Comparison of ENCODE assay signal across 11 mouse cellular contexts in the genomic region with DNA sequence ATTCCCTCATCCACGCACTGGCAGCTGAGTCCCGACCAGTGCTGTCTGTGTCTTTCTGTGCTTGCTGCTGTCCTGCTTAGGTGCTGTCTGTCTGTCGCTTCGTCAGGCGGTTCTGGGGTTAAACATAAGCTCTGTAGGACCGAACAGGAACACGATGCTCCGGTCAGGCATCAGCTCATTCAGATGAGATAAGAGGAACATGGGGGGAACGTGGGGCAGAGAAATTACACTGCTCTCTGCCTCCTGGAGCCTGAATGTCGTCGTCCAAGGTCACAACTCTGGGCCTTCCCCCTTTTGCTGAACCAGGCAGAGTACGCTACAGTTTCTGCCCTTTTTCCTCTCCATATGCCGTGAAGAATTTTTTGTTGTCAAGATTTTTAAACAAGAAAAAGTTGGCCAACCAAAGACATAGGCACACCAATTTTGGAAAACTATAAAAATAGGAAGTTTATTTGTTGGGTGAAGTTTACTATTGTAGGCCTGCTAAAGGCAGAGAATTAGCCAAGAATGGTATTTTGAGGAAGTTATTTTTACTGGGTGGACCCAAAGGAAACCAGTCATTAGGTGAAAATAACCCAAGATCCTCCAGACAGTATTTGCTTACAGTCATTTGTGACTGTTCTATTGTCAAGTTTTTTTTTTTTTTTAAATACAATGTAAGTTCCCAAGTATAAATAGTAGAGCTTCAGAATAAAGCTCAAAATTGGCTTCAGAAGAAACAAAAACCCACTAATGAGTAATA.
A peak's percentile ranks its signal among the peaks of the same experiment; 100 is the strongest.
DNase-seq lines count a peak whose midpoint lies in the region; ATAC-seq and TF ChIP-seq lines count a peak whose summit lies in the region.
"Had no signal": no experiment of that assay in that cellular context is flagged by ENCODE, and none has a peak within 500 bp of the region (broad histone marks: within the 10 kb centered on the region; RNA-seq: fewer than 3 reads in every experiment).

No protein-coding gene starts in this region.

- no peak; the same call in 1 of the 2 replicates for ATAC-seq in kidney, postnatal 0 days (replicated peaks; ENCODE audit: low FRiP score, low read depth)
- ATAC-seq in common myeloid progenitor, adult 5-6 weeks (replicated peaks; ENCODE audit: low read depth, poor library complexity, severe bottlenecking), result peak; percentile 48
- peak; percentile 39 for ATAC-seq in liver, postnatal 0 days
- ATAC-seq: midbrain, embryonic 13.5 days had no signal

- H3K9ac ChIP-seq in kidney, postnatal 0 days (ENCODE audit: low read depth, low read length), result no peak overlapping the region
- no peak overlapping the region; the same call in 1 of the 2 replicates for H3K9ac ChIP-seq in liver, postnatal 0 days (replicated peaks)
- H3K9ac ChIP-seq: midbrain, embryonic 13.5 days had no signal

- H3K9me3 ChIP-seq in kidney, postnatal 0 days (replicated peaks; ENCODE audit: low read length), result no peaks in the 10 kb centered on the region
- no peaks in the 10 kb centered on the region for H3K9me3 ChIP-seq in E14TG2a.4 (ENCODE audit: low read length)
- H3K9me3 ChIP-seq in liver, postnatal 0 days (ENCODE audit: low read length), result no peaks in the 10 kb centered on the region
- H3K9me3 ChIP-seq: midbrain, embryonic 13.5 days had no signal

- no peak overlapping the region for H3K4me3 ChIP-seq in kidney, postnatal 0 days (replicated peaks; ENCODE audit: low read depth, low read length)
- 0 out of 2 replicates have a peak overlapping the region, but pooled peaks have one; percentile 3 for H3K4me3 ChIP-seq in E14TG2a.4 (replicated peaks; ENCODE audit: low read length)
- no peak overlapping the region for H3K4me3 ChIP-seq in liver, postnatal 0 days (ENCODE audit: low read depth, low read length)
- H3K4me3 ChIP-seq: midbrain, embryonic 13.5 days had no signal

- no peak for TF ChIP-seq CTCF in kidney, postnatal 0 days (IDR thresholded peaks at IDR 0.05; ENCODE audit: low read depth)
- TF ChIP-seq CTCF in E14TG2a.4 (conservative IDR thresholded peaks at IDR 0.05; ENCODE audit: low read length), result no peak
- no peak for TF ChIP-seq CTCF in liver, postnatal 0 days (IDR thresholded peaks at IDR 0.05; ENCODE audit: low read depth)

- DNase-seq in kidney, postnatal 0 days (ENCODE audit: low spot score), result no peak
- DNase-seq in kidney, adult 8-10 months, result no peak
- no peak for DNase-seq in liver, postnatal 0 days
- no peak for DNase-seq in cerebellum, adult 9-11 months
- DNase-seq in left cerebral cortex, adult 9 months (ENCODE audit: low spot score in 2 of 2), result no peak
- DNase-seq in layer of hippocampus, adult 9-10 months (ENCODE audit: low spot score), result no peak
- DNase-seq: cerebellum, adult 18-20 months; layer of hippocampus, postnatal 36 days had no signal

- no peaks in the 10 kb centered on the region for H3K27me3 ChIP-seq in kidney, postnatal 0 days (ENCODE audit: insufficient read depth, low read length)
- no peaks in the 10 kb centered on the region for H3K27me3 ChIP-seq in E14TG2a.4 (ENCODE audit: insufficient read depth, low read length)
- H3K27me3 ChIP-seq in liver, postnatal 0 days (ENCODE audit: insufficient read depth, low read length), result no peaks in the 10 kb centered on the region
- H3K27me3 ChIP-seq: midbrain, embryonic 13.5 days had no signal

- no peaks in the 10 kb centered on the region for H3K36me3 ChIP-seq in kidney, postnatal 0 days (ENCODE audit: insufficient read depth, low read length)
- H3K36me3 ChIP-seq in E14TG2a.4 (ENCODE audit: insufficient read depth, low read length), result no peaks in the 10 kb centered on the region
- no peaks in the 10 kb centered on the region for H3K36me3 ChIP-seq in liver, postnatal 0 days (replicated peaks; ENCODE audit: insufficient read depth, low read length)
- H3K36me3 ChIP-seq: midbrain, embryonic 13.5 days had no signal

- 47% methylated on average over 13 of the region's 13 CpGs for WGBS in kidney, postnatal 0 days
- WGBS in liver, postnatal 0 days (ENCODE audit: insufficient replicate concordance), result 23% methylated on average over 13 of the region's 13 CpGs

- H3K27ac ChIP-seq in kidney, postnatal 0 days, result peak overlapping the region; percentile 69
- peak overlapping the region; percentile 74 for H3K27ac ChIP-seq in liver, postnatal 0 days (ENCODE audit: low read depth)
- H3K27ac ChIP-seq: midbrain, embryonic 13.5 days had no signal

- no peak for TF ChIP-seq EP300 in liver, postnatal 0 days (IDR thresholded peaks at IDR 0.05; ENCODE audit: low read depth)

- H3K4me1 ChIP-seq in kidney, postnatal 0 days (replicated peaks; ENCODE audit: insufficient read depth, low read length), result peaks cover 20% of the 10 kb centered on the region
- peaks cover 80% of the 10 kb centered on the region for H3K4me1 ChIP-seq in E14TG2a.4 (replicated peaks; ENCODE audit: low read depth, low read length)
- H3K4me1 ChIP-seq in liver, postnatal 0 days (ENCODE audit: insufficient read depth), result peaks cover 47% of the 10 kb centered on the region

- no peak overlapping the region for H3K4me2 ChIP-seq in kidney, postnatal 0 days (ENCODE audit: low read length)
- peak overlapping the region; percentile 18; the same call in 1 of the 2 replicates for H3K4me2 ChIP-seq in liver, postnatal 0 days (ENCODE audit: low read depth, low read length)
- H3K4me2 ChIP-seq: midbrain, embryonic 13.5 days had no signal
